Mouse (Mus musculus): ENCODE results near the gene Pde2a. TPM values are rescaled to one million over a fixed set of nuclear protein-coding genes. Genes with fewer than 3 reads are reported as not detected.
A peak's percentile ranks its signal among the peaks of the same experiment; 100 is the strongest.

The Pde2a gene
- polyA plus RNA-seq, 2 experiments = 3.0 to 6.6 TPM

- no peaks in the 10 kb centered on the region for H3K9me3 ChIP-seq (ENCODE audit: control insufficient read depth, low read length)
- no peak overlapping the region for H3K9ac ChIP-seq (replicated peaks)
- no peaks in the 10 kb centered on the region for H3K4me1 ChIP-seq (replicated peaks; ENCODE audit: control insufficient read depth in 2 of 2, insufficient read depth in 2 of 2, low read length in 1 of 2)
- ATAC-seq (ENCODE audit: insufficient read depth) = no peak
- H3K36me3 ChIP-seq (replicated peaks; ENCODE audit: control insufficient read depth, insufficient read depth, low read depth) = no peaks in the 10 kb centered on the region
- TF ChIP-seq EP300 (IDR thresholded peaks at IDR 0.05; ENCODE audit: low read depth) = no peak
- H3K27ac ChIP-seq = no peak overlapping the region
- 20% methylated on average over 3 of the region's 3 CpGs for WGBS (ENCODE audit: insufficient replicate concordance)
- H3K4me2 ChIP-seq (ENCODE audit: low read depth) = no peak overlapping the region
- no peak for DNase-seq (ENCODE audit: low read depth in 3 of 3, low spot score in 3 of 3)
- peaks cover 21% of the 10 kb centered on the region for H3K27me3 ChIP-seq (ENCODE audit: control insufficient read depth, insufficient read depth, low read length)
- no peak overlapping the region for H3K4me3 ChIP-seq (ENCODE audit: insufficient read depth in 1 of 2, low read depth in 2 of 2, low read length in 2 of 2)
These were observed 28.4 kb downstream of the Pde2a start for GRCm38 (mm10) chr7:101449855-101450254.

GRCm38 (mm10) chr7:101450422-101451401 lies 29.2 kb downstream of the Pde2a start:
- peaks cover 21% of the 10 kb centered on the region for H3K27me3 ChIP-seq (ENCODE audit: control insufficient read depth, insufficient read depth, low read length)
- H3K4me3 ChIP-seq (ENCODE audit: insufficient read depth in 1 of 2, low read depth in 2 of 2, low read length in 2 of 2) = peak overlapping the region; percentile 36 to 51
- H3K27ac ChIP-seq = no peak overlapping the region
- no peak overlapping the region for H3K9ac ChIP-seq (replicated peaks)
- DNase-seq (ENCODE audit: low read depth in 3 of 3, low spot score in 3 of 3) (peak; percentile 30 to 45 (median 31)), ATAC-seq (ENCODE audit: insufficient read depth) (peak; percentile 64)
- H3K9me3 ChIP-seq (ENCODE audit: control insufficient read depth, low read length) = no peaks in the 10 kb centered on the region
- peak overlapping the region; percentile 57 for H3K4me2 ChIP-seq (ENCODE audit: low read depth)
- TF ChIP-seq CTCF (IDR thresholded peaks at IDR 0.05; ENCODE audit: low read depth) = peak; percentile 97
- TF ChIP-seq EP300 (IDR thresholded peaks at IDR 0.05; ENCODE audit: low read depth) = no peak
- H3K4me1 ChIP-seq (replicated peaks; ENCODE audit: control insufficient read depth in 2 of 2, insufficient read depth in 2 of 2, low read length in 1 of 2) = no peaks in the 10 kb centered on the region
- H3K36me3 ChIP-seq (replicated peaks; ENCODE audit: control insufficient read depth, insufficient read depth, low read depth) = no peaks in the 10 kb centered on the region
- under 1% methylated on average over 65 of the region's 68 CpGs for WGBS (ENCODE audit: insufficient replicate concordance)

GRCm38 (mm10) chr7:101452669-101453068 lies 31.2 kb downstream of the Pde2a start:
- no peaks in the 10 kb centered on the region for H3K4me1 ChIP-seq (replicated peaks; ENCODE audit: control insufficient read depth in 2 of 2, insufficient read depth in 2 of 2, low read length in 1 of 2)
- H3K9me3 ChIP-seq (ENCODE audit: control insufficient read depth, low read length) = no peaks in the 10 kb centered on the region
- 64% methylated on average over 3 of the region's 3 CpGs for WGBS (ENCODE audit: insufficient replicate concordance)
- ATAC-seq (ENCODE audit: insufficient read depth) (no peak), DNase-seq (ENCODE audit: low read depth in 3 of 3, low spot score in 3 of 3) (no peak)
- TF ChIP-seq EP300 (IDR thresholded peaks at IDR 0.05; ENCODE audit: low read depth) = no peak
- TF ChIP-seq CTCF (IDR thresholded peaks at IDR 0.05; ENCODE audit: low read depth) = no peak
- no peak overlapping the region for H3K9ac ChIP-seq (replicated peaks)
- H3K4me2 ChIP-seq (ENCODE audit: low read depth) = no peak overlapping the region
- H3K4me3 ChIP-seq (ENCODE audit: insufficient read depth in 1 of 2, low read depth in 2 of 2, low read length in 2 of 2) = peak overlapping the region; percentile 2 to 16; a peak in 3 of 4 replicates
- H3K27ac ChIP-seq = no peak overlapping the region
- H3K36me3 ChIP-seq (replicated peaks; ENCODE audit: control insufficient read depth, insufficient read depth, low read depth) = no peaks in the 10 kb centered on the region
- H3K27me3 ChIP-seq (ENCODE audit: control insufficient read depth, insufficient read depth, low read length) = peaks cover 21% of the 10 kb centered on the region

- Histone ChIP-seq H3K9me3 (ENCODE audit: control insufficient read depth, low read length) (no peaks in the 10 kb centered on the region), H3K4me1 (replicated peaks; ENCODE audit: control insufficient read depth in 2 of 2, insufficient read depth in 2 of 2, low read length in 1 of 2) (no peaks in the 10 kb centered on the region), H3K36me3 (replicated peaks; ENCODE audit: control insufficient read depth, insufficient read depth, low read depth) (no peaks in the 10 kb centered on the region), H3K4me2 (ENCODE audit: low read depth) (no peak overlapping the region), H3K9ac (replicated peaks) (no peak overlapping the region), H3K27me3 (ENCODE audit: control insufficient read depth, insufficient read depth, low read length) (peaks cover 21% of the 10 kb centered on the region), H3K4me3 (ENCODE audit: insufficient read depth in 1 of 2, low read depth in 2 of 2, low read length in 2 of 2) (no peak overlapping the region), H3K27ac (no peak overlapping the region)
- ATAC-seq (ENCODE audit: insufficient read depth) (no peak), DNase-seq (ENCODE audit: low read depth in 3 of 3, low spot score in 3 of 3) (no peak)
- WGBS (ENCODE audit: insufficient replicate concordance) = 67% methylated on average over 3 of the region's 3 CpGs
- TF ChIP-seq EP300 (IDR thresholded peaks at IDR 0.05; ENCODE audit: low read depth) = no peak
- TF ChIP-seq CTCF (IDR thresholded peaks at IDR 0.05; ENCODE audit: low read depth) = no peak
These were observed 31.8 kb downstream of the Pde2a start for GRCm38 (mm10) chr7:101453296-101453695.

- H3K4me3 ChIP-seq (ENCODE audit: insufficient read depth in 1 of 2, low read depth in 2 of 2, low read length in 2 of 2) = no peak overlapping the region
- H3K4me1 ChIP-seq (replicated peaks; ENCODE audit: control insufficient read depth in 2 of 2, insufficient read depth in 2 of 2, low read length in 1 of 2) = no peaks in the 10 kb centered on the region
- WGBS (ENCODE audit: insufficient replicate concordance) = 24% methylated on average over 8 of the region's 8 CpGs
- peaks cover 21% of the 10 kb centered on the region for H3K27me3 ChIP-seq (ENCODE audit: control insufficient read depth, insufficient read depth, low read length)
- H3K27ac ChIP-seq = no peak overlapping the region
- H3K9me3 ChIP-seq (ENCODE audit: control insufficient read depth, low read length) = no peaks in the 10 kb centered on the region
- TF ChIP-seq EP300 (IDR thresholded peaks at IDR 0.05; ENCODE audit: low read depth) (no peak), CTCF (IDR thresholded peaks at IDR 0.05; ENCODE audit: low read depth) (no peak)
- no peak for DNase-seq (ENCODE audit: low read depth in 3 of 3, low spot score in 3 of 3)
- H3K9ac ChIP-seq (replicated peaks) = no peak overlapping the region
- H3K4me2 ChIP-seq (ENCODE audit: low read depth) = no peak overlapping the region
- no peak for ATAC-seq (ENCODE audit: insufficient read depth)
- H3K36me3 ChIP-seq (replicated peaks; ENCODE audit: control insufficient read depth, insufficient read depth, low read depth) = no peaks in the 10 kb centered on the region
These were observed 32.2 kb downstream of the Pde2a start for GRCm38 (mm10) chr7:101453725-101454124.
